Mouse (Mus musculus) ES-E14 (cell line): Measurements from ENCODE around the gene Krit1. TPM values are rescaled to one million over a fixed set of nuclear protein-coding genes. Genes with fewer than 3 reads are reported as not detected.
"Not testable (repeated sequence)": the region's sequence is repeated elsewhere in the genome, so short reads cannot be mapped to it uniquely, and the experiment has no call there.

Source experiments
- DNase-seq: peaks from one replicate; pipeline ENCODE4 v3.0.0-alpha.2; 2013; ENCODE audit warnings: low read depth, low spot score
- H3K27ac ChIP-seq: 2 replicates; pipeline ENCODE4 v1.5.1; 2012; ENCODE audit warnings: low read depth, mild to moderate bottlenecking, low read length, moderate library complexity, mixed read lengths; ENCODE audit not compliant: poor library complexity, insufficient read depth, severe bottlenecking
- H3K36me3 ChIP-seq: 2 replicates; pipeline ENCODE4 v1.6.1; 2012; ENCODE audit warnings: mild to moderate bottlenecking, low read length, moderate library complexity, mixed read lengths; ENCODE audit not compliant: control insufficient read depth, poor library complexity, insufficient read depth, severe bottlenecking
- H3K4me1 ChIP-seq, 2 experiments: fragments of 150-350 bp in 1 of 2; sonication (generic) in 1 of 2; 2 replicates each; pipeline ENCODE4 v1.6.1; 2012; ENCODE audit warnings: low read length in 2 of 2, mild to moderate bottlenecking in 1 of 2, mixed read lengths in 1 of 2; ENCODE audit not compliant: control insufficient read depth in 2 of 2, insufficient read depth in 2 of 2, poor library complexity in 1 of 2
- H3K4me3 ChIP-seq, 2 experiments: fragments of 150-350 bp in 1 of 2; sonication (generic) in 1 of 2; 2 replicates each; pipeline ENCODE4 v1.5.1; 2012; ENCODE audit warnings: low read length in 2 of 2, low read depth in 1 of 2, mild to moderate bottlenecking in 1 of 2, mixed read lengths in 1 of 2; ENCODE audit not compliant: insufficient read depth in 1 of 2, poor library complexity in 1 of 2, severe bottlenecking in 1 of 2
- H3K9ac ChIP-seq: 2 replicates; pipeline ENCODE4 v1.6.1; 2012; ENCODE audit warnings: low read depth, mild to moderate bottlenecking, low read length, mixed read lengths; ENCODE audit not compliant: poor library complexity, insufficient read depth, severe bottlenecking
- H3K9me3 ChIP-seq: fragments of 150-350 bp; sonication (generic); 2 replicates; pipeline ENCODE4 v1.6.1; 2012; ENCODE audit warnings: low read depth, mild to moderate bottlenecking, low read length; ENCODE audit not compliant: control insufficient read depth, insufficient read depth
- CHD2 ChIP-seq: IDR thresholded peaks from 2 replicates; pipeline ENCODE4 v1.6.1; 2014; ENCODE audit warnings: mild to moderate bottlenecking, low read depth, low read length, inconsistent platforms
- HCFC1 ChIP-seq: IDR thresholded peaks from 2 replicates; pipeline ENCODE4 v1.6.1; 2012; ENCODE audit warnings: low read length, inconsistent platforms, borderline replicate concordance; ENCODE audit not compliant: insufficient read depth
- MAFK ChIP-seq: IDR thresholded peaks from 2 replicates; pipeline ENCODE4 v1.6.1; 2014; ENCODE audit warnings: mild to moderate bottlenecking, low read depth, low read length, inconsistent platforms; ENCODE audit not compliant: insufficient read depth
- ZC3H11A ChIP-seq: IDR thresholded peaks from 2 replicates; pipeline ENCODE4 v1.6.1; 2012; ENCODE audit warnings: low read depth, mild to moderate bottlenecking, inconsistent platforms, low read length, borderline replicate concordance
- ZNF384 ChIP-seq: IDR thresholded peaks from 2 replicates; pipeline ENCODE4 v1.6.1; 2012; ENCODE audit warnings: low read depth, low read length, inconsistent platforms
- in situ Hi-C, 2 experiments: fragments of 600-800 bp; cut with MboI; formaldehyde crosslinking; loops; one replicate each; pipeline ENCODE4 v1.15.1; 2025; ENCODE audit warnings: low sequenced_read_pairs in 2 of 2, inconsistent platforms in 1 of 2; ENCODE audit not compliant: unreplicated experiment in 2 of 2
- total RNA-seq: library from RNA; depleted of rRNA; stranded (reverse); fragments of 300-350 nt; gene quantifications from 2 replicates; pipeline ENCODE4 v1.2.3, GENCODE M21; 2012; rRNA removed

The Krit1 gene
- total RNA-seq, 1 experiment = 30.8 TPM

- no peak overlapping the region for H3K4me3 ChIP-seq
- no peak for TF ChIP-seq ZC3H11A
- 0 out of 2 replicates have a peak, but pooled peaks have one; percentile 42 for TF ChIP-seq MAFK
- in situ Hi-C loops = no loop called here
- no peak overlapping the region for H3K27ac ChIP-seq
- no peak overlapping the region for H3K9ac ChIP-seq
- H3K4me1 ChIP-seq = peaks cover 4 to 6% of the 10 kb centered on the region in 2 experiments; a peak in 3 of 4 replicates
- no peak for DNase-seq
- no peaks in the 10 kb centered on the region for H3K36me3 ChIP-seq
- H3K9me3 ChIP-seq = no peaks in the 10 kb centered on the region
These were observed 70.5 kb downstream of the Krit1 start for GRCm38 (mm10) chr5:3873485-3873884.

GRCm38 (mm10) chr5:3886862-3887261 is 83.9 kb downstream of the Krit1 start:
- H3K4me3 ChIP-seq, H3K36me3 ChIP-seq, H3K9me3 ChIP-seq, DNase-seq, H3K9ac ChIP-seq, H3K27ac ChIP-seq, in situ Hi-C loops, H3K4me1 ChIP-seq: not testable (repeated sequence)

- no peak for TF ChIP-seq ZNF384
- no peak for TF ChIP-seq MAFK
- TF ChIP-seq ZC3H11A = no peak
- TF ChIP-seq CHD2 = no peak
- no peak for TF ChIP-seq HCFC1
- in situ Hi-C loops = no loop called here
- no peaks in the 10 kb centered on the region for H3K9me3 ChIP-seq
These were observed 86.2 kb downstream of the Krit1 start for GRCm38 (mm10) chr5:3889201-3889600.

GRCm38 (mm10) chr5:3893459-3894293 is 90.7 kb downstream of the Krit1 start, which contains the start of gene Mterf1a:
Mterf1a (minus strand) TSS chr5:3893933.
- DNase-seq, H3K4me1 ChIP-seq, H3K27ac ChIP-seq, H3K9me3 ChIP-seq, H3K9ac ChIP-seq, H3K36me3 ChIP-seq, in situ Hi-C loops: not testable (repeated sequence)
- peak within 1 kb of the TSS; percentile 71 to 88 for H3K4me3 ChIP-seq

More at GRCm38 (mm10) chr5:3889201-3889600, 86.2 kb downstream of the Krit1 start:
- H3K4me3 ChIP-seq = no peak overlapping the region
- no peak overlapping the region for H3K27ac ChIP-seq
- no peak overlapping the region for H3K9ac ChIP-seq
- H3K4me1 ChIP-seq = no peaks in the 10 kb centered on the region
- no peak for DNase-seq
- no peaks in the 10 kb centered on the region; the same call in 1 of the 2 replicates for H3K36me3 ChIP-seq

- H3K36me3 ChIP-seq, H3K9me3 ChIP-seq, H3K4me1 ChIP-seq, H3K9ac ChIP-seq, H3K4me3 ChIP-seq, DNase-seq, H3K27ac ChIP-seq, in situ Hi-C loops: not testable (repeated sequence)
These were observed 91.3 kb downstream of the Krit1 start for GRCm38 (mm10) chr5:3894294-3894619.

Other genes with a start within 250 kb of the Krit1 start
- gene 1700109H08Rik, start 231.6 kb upstream of the Krit1 start, total RNA-seq = 5.9 and 6.2 TPM in 2 replicates
- gene Pex1, start 207.1 kb upstream of the Krit1 start, total RNA-seq = 12.9 and 14.9 TPM in 2 replicates
- gene Rbm48, start 206.6 kb upstream of the Krit1 start, total RNA-seq = 21.9 and 25.0 TPM in 2 replicates
- gene Tmbim7, start 152.0 kb upstream of the Krit1 start, total RNA-seq = not detected in 2 replicates
- gene Gatad1, start 146.0 kb upstream of the Krit1 start, total RNA-seq = 67.4 and 90.0 TPM in 2 replicates
- gene Ankib1, start 259 bp upstream of the Krit1 start, total RNA-seq = 15.1 and 17.6 TPM in 2 replicates
- 0.05 and 0.09 TPM in 2 replicates for gene Lrrd1, start 42.0 kb downstream of the Krit1 start, total RNA-seq
- gene Mterf1a, start 90.7 kb downstream of the Krit1 start, total RNA-seq = 6.6 and 8.4 TPM in 2 replicates
- 33.3 and 60.4 TPM in 2 replicates for gene Akap9, start 124.9 kb downstream of the Krit1 start, total RNA-seq